Mouse (Mus musculus) CH12F3 (cell line): ENCODE results near the gene Olfr70.

ENCODE experiments used
- in situ Hi-C: fragments of 300-500 bp; cut with MboI; formaldehyde crosslinking; loops from 2 replicates; pipeline ENCODE4 v1.14.3; 2020; ENCODE audit warnings: low sequenced_read_pairs

Olfr70 gene

DNA sequence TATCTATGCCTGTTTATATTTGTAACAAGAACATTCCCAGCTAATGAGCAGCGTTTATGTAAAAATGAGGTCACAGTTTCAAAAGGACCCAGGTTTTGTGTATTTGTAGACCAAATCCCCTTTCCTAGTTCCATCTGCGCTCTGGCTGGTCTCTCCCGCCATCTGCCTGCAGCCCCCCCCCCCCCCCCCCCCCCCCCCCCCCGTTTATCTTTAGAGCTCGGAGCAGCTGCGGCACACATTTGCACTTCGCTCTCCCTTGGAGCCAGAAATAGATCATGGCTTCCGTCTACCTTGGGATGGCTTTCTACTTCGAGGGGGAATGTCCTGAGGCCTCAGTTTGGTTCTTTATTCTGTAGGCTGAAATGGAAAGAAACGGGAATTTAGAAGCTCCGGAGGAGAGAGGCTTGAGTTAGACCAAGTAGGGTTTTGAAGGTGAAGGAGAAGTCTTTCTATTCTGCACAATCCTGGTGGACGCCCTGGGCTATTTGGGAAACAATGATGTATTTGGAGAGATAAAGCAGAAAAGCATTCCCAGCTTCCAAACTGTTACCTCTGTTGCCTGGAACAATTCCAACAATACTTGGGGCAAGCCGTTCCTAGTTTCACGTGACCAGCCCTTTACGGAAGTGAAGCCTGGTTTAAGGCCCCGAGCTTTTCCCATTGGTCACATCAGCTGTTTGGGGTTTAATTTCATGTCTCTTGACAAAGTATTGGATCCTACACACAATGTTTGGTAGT is 20.1 kb upstream of the Olfr70 start:
- in situ Hi-C loops = no loop called here

DNA sequence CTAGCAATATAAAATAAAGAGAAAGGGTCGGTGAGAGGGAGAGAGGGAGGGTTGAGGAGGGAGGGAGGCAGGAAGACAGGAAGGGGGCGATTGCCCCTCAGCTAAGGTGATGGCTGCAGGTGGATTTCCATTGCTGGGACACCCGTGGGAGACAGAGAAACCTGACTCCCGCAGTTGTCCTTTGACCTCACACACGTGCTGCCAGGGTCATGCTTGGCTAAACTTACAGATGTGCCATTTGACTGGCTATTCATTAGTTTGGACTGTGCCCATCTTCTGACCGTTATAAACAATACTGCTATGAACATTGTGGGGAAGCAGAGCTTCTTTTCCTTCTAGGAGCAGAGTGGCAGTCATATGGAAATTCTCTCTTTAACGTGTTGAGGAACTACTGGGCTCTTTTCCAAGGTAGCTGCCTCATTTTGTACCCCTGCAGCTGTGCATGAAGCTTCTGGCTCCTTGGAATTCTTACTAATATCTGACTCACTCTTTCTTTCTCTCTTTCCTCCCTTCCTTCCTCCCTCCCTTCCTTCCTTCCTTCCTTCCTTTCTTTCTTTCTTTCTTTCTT is 13.1 kb upstream of the Olfr70 start:
- in situ Hi-C loops = no loop called here

DNA sequence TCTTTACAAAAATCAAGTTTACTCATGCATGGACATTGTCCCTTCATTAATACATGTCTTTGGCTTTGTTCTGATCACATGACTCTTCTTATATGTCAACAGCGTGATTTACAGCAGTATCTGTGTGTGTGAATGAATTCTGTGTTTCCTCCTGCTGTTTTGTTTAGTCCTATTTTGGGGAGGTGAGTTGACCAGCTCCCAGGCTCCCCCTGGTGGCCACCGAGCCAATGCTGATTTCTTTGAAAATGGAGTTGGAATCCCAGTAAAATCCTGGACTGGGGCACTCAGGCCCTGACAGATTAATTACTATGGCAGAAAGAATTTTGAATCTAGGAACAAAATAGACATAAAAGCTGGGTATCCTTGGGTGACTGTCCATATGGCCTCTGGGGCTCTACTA is 11.2 kb upstream of the Olfr70 start:
- in situ Hi-C loops = no loop called here

DNA sequence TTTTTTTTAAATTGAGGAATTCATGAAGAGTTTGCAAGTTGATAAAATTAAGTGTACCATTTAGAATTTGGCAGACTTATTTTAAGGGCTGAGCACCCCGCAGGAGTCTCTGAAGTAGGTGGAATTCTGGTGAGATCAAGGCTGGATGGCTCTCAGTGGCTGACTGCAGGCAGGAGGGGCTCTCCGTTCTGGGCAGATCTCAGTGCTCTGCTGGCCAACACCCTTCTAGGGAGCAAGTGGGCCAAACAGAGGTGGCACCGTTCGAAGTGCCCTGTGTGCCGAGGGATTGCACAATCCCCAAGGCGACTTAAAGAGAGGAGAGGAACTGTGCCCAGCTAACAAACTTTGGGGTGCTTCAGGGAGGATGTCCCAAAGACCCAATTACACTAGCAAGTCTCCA is 9.3 kb upstream of the Olfr70 start, which contains the start of gene Olfr71:
Gene Olfr71 (minus strand): TSS at position 387 of the 400 bp plus-strand sequence.
- in situ Hi-C loops = no loop called here

DNA sequence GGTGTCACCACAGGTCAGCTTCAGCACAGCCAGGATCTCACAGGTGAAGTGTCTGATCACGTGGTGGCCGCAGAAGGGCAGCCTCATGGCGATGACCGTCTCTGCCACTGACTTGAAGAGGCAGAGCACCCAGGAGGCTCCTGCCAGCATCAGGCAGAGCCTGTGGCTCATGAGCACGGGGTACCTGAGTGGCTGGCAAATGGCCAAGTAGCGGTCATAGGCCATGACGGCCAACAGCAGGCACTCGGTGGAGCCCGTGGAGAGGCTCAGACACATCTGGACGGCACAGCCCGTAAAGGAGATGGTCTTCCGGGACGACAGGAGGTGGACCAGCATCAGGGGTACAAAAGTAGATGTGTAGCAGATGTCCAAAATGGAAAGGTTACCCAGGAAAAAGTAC is 5.4 kb upstream of the Olfr70 start:
- in situ Hi-C loops = no loop called here

DNA sequence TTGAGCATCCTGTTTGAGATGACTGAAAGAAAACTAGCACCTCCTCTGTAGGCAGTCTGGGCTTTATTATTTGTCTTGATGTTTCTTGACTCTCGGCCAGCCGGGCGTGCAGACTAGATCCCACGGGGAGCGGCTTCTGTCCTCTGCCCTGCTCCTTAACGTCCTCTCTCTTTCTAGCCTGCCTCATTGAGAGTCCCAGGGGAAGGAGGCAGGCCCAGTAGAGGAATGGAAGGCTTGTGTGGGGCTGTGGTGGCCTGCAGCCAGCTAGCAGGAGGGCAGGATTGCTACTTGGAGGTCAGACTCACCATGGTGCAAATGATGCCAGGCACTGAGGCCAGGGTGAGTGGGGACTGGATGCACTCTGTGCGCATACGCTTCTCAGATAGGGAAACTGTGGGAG is 3.2 kb upstream of the Olfr70 start:
- in situ Hi-C loops = no loop called here

DNA sequence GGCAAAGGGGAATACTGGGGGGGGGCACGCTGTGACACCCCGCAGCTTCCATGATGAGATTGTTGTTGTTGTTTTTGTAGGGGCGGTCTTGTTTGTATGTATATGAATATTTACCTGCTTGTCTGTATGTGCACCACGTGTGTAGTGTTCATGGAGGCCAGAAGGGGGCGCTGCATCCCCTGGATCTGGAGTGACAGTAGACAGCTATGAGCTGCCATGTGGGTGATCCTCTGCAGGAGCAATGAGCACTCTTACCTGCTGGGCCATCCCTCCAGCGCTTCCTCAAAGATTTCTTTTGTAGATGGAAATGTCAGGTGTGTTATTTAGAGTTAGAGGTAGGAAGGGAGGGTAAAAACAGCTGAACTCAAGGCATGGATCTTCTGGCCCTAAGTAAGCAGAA is 2.8 kb upstream of the Olfr70 start:
- in situ Hi-C loops = no loop called here

DNA sequence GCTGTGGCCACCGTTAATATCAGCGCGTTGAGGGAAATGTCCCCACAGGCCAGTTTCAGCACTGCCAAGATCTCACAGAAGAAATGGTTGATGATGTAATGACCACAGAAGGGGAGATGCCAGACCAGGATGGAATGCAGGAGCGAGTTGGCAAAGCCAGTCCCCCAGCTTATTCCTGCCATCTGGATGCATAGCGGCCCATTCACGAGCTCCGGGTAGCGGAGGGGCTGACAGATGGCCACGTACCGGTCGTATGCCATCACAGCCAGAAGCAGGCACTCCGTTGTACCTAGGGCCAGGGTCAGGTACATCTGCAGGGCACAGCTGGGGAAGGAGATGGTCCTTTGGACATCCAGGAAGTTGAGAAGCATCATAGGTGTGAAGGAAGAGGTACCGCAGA is 4.0 kb downstream of the Olfr70 start:
- in situ Hi-C loops = no loop called here

DNA sequence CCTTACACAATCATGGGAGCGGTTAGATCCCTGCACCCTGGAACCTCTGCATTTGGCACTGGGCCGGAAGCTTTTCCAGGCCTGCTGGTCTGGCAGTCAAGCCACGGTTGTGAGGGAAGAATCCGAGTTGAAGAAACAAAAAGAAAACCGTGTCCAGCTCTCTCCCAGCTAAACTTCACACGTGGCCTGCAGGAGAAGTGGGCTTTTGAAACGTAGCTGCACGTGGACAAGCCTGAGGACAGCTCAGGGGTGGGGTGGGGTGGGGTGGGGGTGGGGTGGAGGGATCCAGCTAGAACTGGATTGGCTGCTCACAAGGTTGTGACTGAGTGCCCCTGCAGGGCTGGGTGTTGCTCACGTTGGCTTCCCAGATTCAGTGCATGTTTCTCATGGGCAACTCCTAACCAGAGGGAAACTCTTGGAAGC is 5.3 kb downstream of the Olfr70 start:
- in situ Hi-C loops = no loop called here

DNA sequence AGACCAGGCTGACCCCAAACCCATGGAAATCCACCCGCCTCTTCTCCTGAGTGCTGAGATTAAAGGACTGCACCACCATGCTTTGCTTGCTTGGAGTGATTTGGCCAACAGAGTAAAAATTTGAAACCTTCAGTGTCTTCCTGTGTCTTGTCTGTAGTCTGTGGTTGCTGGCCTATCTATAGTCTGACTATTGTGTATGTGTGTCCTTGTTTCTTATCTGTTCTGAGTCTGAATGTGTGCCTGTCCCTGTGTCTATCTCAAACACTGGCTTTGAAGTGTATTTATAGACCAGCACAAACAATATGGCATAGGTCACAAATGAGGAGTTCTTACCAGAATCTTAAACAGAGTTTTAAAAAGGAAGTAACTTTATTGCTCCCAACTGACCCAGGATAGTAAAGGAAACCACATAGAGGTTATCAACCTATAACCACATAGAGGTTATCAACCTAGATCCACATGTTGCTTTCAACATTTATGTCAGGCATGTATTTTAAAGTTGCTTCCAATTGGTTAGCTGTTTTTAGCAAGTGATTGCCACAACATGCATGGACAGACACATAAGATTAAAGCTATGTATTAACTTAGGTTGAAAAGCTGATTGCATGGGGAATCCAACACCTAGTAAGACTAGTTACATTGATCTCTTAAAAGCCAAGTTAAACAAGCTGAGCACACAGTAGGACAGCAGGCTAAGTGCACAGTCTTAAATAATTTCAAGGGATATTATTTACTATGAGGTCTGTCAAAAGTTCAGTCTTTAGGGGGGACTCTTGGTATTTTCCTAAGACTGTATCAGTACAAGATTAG is 6.0 kb downstream of the Olfr70 start:
- in situ Hi-C loops = no loop called here

DNA sequence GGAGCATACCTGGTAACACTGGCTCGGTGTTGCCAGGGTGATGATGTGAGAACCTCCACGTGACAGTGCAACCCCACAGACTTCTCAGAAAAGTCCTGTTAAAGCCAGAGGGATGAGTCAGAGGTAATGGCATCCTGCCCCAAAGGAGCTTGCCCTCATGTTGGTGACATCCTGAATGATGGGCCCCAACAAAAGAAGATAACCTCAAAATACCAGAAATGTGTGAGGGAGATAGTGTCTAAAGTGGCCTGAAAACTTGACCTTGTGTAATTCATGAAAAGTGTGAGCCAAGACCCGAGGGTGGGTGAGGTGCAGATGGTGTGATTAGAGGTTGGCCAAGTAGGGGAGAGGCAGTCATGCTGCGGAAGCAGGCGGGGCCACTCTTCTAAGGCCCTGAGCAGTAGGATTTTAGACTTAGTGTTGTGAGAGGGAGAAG is 6.8 kb downstream of the Olfr70 start:
- in situ Hi-C loops = no loop called here

DNA sequence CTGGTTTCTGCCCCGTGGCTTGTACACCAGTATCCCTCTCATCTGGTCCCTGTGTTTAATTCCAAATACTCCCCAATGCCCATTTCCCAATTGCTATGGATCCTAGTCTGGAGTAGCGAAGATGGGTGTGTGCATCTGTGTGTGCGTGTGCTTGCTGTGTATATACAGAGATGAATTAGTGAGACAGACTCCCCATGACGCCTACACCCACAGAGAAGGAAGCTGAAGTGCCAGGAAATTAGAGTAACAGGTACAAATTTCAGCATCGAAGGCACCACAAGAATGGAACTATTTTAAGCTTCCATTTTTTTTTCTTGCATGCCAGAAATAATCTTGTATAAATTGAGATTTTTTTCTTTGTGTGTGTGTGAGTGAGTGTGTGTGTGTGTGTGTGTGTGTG is 9.6 kb downstream of the Olfr70 start:
- in situ Hi-C loops = no loop called here

DNA sequence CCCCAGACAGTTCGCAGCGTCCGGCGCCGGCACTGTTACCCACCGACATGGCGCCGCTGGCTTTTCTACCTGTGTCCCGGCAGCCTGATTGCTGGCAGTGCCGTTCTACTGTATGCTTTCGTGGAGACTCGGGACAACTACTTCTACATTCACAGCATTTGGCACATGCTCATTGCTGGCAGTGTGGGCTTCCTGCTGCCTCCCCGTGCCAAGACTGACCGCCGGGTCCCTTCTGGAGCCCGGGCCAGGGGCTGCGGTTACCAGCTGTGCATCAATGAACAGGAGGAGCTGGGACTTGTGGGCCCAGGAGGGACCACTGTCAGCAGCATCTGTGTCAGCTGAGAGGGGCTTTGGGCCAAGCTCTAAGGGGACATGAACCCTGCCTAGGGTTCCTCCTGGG is 10.6 kb downstream of the Olfr70 start:
- in situ Hi-C loops = no loop called here

DNA sequence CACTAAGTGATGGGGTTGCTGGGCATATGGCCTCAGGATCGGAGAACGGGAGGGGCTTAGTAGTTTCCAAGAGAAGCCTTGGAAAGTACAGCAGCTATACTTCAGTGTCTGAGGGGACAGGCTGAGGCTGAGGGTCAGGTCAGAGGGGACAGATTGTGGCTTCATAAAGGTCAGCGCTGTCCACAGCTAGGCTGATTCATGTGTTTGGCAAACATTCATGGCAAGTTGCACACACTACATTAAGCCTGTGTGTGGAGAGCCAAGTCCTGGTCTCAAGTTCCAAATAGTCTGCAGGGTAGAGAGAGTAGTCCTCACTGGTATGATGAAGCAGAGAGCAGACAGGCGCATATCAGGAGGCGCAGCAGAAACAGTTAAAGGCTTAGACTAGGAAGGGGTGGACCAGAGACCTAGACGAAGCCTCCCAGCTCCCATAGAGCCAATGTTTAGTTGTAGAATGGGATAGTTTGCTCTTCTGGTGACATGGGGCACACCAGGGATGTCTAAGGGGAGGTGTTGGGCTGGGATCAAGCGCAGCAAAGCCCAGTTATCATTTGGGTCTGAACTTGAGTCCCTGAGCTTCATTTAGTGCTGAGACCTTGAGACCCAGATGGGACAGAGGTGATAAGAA is 21.1 kb downstream of the Olfr70 start:
- in situ Hi-C loops = no loop called here

DNA sequence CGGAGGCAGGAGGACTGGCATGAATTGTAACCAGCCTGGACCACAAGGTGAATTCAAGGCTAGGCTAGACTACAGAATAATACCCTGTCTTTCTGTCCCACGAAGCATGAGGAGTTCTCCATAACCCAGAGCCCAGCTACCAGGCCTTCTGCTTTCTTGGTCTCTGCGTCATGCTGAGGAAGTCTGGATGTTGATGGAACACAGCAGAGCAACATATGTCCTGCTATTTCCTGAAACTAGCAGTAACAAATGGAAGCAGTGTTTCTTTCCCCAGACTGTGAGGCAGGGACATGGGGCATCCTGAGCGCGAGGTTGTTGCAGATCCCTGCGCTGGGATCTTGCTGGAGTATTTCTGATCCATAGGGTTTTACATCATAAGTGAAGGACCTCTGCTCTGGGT is 22.1 kb downstream of the Olfr70 start:
- in situ Hi-C loops = no loop called here

DNA sequence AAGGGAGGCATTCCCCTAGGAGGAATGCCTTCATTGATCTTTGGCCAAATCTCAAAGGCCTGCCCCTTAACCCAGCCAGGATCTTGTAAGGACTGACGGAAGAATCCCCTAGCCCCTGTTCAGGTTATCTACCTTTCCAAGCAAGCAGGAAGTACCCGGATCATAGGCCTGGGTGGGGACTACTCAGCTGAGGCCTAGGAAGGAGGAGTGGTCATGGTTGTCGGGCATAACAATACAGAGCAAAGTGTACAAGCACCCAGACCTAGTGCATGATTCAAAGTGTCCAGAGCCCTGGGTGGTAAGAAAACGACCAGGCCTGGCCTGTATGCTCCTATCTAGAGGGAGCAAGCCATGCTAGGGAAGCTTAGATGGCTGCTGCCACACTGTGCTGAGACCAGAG is 25.0 kb downstream of the Olfr70 start:
- in situ Hi-C loops = no loop called here

DNA sequence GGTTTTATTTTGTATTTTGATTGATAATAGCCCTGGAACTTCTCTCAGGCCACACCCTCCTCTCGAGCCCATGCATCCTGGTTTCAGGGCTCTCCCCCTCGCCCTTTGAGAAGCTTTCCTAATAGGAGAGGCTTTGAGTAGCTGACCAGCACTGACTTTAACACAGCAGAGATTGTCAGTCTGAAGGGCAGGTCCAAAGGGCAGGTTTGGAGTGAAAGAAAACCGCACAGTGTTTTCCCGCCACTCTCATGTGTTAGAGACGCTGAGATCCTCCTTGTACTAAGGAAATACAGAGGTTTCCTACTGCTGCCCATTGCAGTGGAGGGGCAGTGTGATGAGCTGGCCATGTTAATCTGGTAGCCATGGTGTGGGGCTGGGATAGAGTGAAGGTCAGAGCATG is 25.6 kb downstream of the Olfr70 start:
- in situ Hi-C loops = no loop called here

DNA sequence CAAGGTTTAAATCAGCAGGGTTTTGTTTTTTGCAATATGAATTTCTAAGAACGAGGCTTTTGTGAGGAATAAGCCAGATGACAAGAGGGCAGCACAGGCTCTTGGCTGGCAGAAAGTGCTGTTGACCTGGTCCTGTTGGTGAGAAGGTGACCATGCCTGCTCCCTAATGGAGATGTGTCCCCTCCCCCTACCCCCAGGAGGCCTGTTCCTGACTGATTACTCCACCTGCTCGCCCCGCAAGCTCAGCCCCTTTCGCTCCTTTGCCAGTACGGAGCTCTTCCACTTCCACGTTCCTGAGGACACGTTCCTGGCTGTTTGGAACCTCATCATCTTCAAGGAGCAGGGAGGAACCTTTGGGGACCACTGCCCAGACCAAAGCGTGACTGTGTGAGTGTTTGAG is 26.9 kb downstream of the Olfr70 start:
- in situ Hi-C loops = no loop called here

DNA sequence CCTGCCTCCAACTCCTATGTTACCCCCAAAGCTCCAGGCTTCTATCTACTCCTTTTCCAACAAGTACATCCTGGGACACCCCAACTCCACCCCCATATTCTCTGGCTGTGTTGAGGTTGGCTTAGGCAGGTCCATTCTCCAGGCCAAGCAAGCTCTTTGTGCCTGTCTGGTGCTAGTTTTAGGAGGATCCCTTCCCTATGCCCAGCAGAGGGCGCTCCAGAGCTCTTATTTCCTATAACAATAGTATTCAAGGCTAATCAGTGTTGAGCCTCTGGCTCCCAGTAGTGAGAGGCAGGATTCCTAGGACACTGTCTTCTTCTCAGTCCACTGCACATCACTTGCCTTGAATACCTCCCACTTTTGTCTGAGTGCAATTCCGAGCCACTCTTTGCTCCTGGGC is 28.5 kb downstream of the Olfr70 start:
- in situ Hi-C loops = no loop called here

DNA sequence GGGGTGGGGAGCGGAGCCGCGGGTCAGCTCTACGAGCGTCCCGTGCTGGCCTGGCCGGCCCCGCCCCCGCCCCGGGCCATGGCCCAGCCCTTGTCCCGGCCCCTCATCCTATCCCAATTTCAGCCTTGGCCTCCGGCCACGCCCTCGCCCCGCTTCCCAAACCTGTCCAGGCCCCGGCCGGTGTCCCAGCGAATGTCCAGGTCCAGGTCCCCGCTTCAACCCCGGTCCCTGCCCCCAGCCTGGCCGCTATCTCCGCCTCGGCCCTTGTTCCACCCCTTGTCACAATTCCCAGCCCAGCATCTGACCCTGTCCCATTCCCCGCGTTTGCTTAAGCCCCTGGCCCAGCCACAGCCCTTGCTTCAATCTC is 31.2 kb downstream of the Olfr70 start:
- in situ Hi-C loops = no loop called here

DNA sequence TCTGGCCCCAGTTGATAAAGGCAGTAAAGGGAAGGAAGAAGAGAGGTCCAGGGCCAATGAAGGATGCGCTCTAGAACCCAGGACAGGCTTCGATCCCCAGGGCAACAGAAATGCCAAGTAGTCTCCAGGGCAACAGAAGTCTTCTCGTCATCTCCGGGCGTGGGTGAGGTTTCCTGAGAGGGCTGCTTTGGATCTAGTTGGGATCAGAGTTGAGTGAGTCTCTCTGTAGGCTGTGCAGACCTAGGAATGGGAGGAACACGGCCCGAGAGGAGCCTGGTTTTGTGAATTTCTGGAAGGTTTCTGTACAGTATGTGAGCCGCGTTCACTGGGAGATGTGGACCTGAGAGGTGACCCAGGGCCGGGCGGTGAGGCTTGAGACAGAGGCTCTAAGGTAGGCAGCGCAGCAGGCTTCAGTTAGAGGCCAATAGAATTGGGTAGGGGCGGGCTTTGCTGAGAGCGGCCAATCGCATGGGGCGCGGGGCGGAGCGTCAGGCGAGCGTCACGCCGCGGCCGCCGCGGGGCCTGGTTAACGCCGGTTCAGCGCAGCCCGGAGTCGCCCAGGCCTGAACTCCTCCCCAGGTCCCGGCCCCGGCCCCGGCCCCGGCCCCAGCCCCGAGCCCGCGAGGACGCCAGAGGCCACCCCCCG is 31.7 kb downstream of the Olfr70 start, which contains the start of the genes Tmem8b and Fam221b:
Gene Tmem8b (plus strand): TSS at position 190 of the 646 bp plus-strand sequence.
Gene Fam221b (minus strand): TSS at position 364 of the 646 bp plus-strand sequence.
- in situ Hi-C loops = no loop called here
